Mouse (Mus musculus) CH12.LX (cell line): ENCODE results near the gene Rbck1. TPM values are rescaled to one million over a fixed set of nuclear protein-coding genes. Genes with fewer than 3 reads are reported as not detected.

Experiments
- DNase-seq: peaks from one replicate; pipeline ENCODE4 v3.0.0-alpha.2; 2013; ENCODE audit errors: extremely low read depth
- H3K27ac ChIP-seq: 2 replicates; pipeline ENCODE4 v1.5.1; 2012; ENCODE audit warnings: low read depth, mild to moderate bottlenecking, control low read depth, moderate library complexity; ENCODE audit not compliant: insufficient read depth
- H3K27me3 ChIP-seq: replicated peaks from 2 replicates; pipeline ENCODE3; 2012; ENCODE audit warnings: inconsistent platforms
- H3K36me3 ChIP-seq, 2 experiments: replicated peaks in 1 of 2; 2 replicates each; pipeline versions ENCODE3 to v1.6.1; 2012; ENCODE audit warnings: inconsistent platforms in 1 of 2, low read length in 1 of 2, mild to moderate bottlenecking in 1 of 2, mixed read lengths in 1 of 2, moderate library complexity in 1 of 2; ENCODE audit not compliant: control insufficient read depth in 1 of 2, insufficient read depth in 1 of 2
- H3K4me1 ChIP-seq, 2 experiments: 2 replicates each; pipeline ENCODE4 v1.6.1; 2012; ENCODE audit warnings: inconsistent platforms in 1 of 2, moderate library complexity in 1 of 2; ENCODE audit not compliant: insufficient read depth in 2 of 2, control insufficient read depth in 1 of 2
- H3K4me2 ChIP-seq: 2 replicates; pipeline ENCODE4 v1.6.1; 2012; ENCODE audit warnings: low read depth, mild to moderate bottlenecking, control low read depth; ENCODE audit not compliant: poor library complexity, insufficient read depth, severe bottlenecking
- H3K4me3 ChIP-seq, 3 experiments: fragments of 150-350 bp in 1 of 3; sonication (generic) in 1 of 3; replicated peaks in 1 of 3; 2 replicates each; pipeline versions ENCODE3 to v1.5.1; 2011 to 2012; ENCODE audit warnings: low read depth in 2 of 3, low read length in 2 of 3, mild to moderate bottlenecking in 2 of 3, moderate library complexity in 2 of 3, control low read depth in 1 of 3, improper control_type of control experiment in 1 of 3, inconsistent platforms in 1 of 3, mixed read lengths in 1 of 3; ENCODE audit not compliant: poor library complexity in 1 of 3
- H3K79me2 ChIP-seq: replicated peaks from 2 replicates; pipeline ENCODE4 v1.6.1; 2012; ENCODE audit warnings: mild to moderate bottlenecking, moderate library complexity; ENCODE audit not compliant: control insufficient read depth, poor library complexity, insufficient read depth, severe bottlenecking; ENCODE audit errors: extremely low read depth
- H3K9ac ChIP-seq: 2 replicates; pipeline ENCODE4 v1.6.1; 2012; ENCODE audit warnings: low read depth, mild to moderate bottlenecking, control low read depth, moderate library complexity; ENCODE audit not compliant: insufficient read depth
- H3K9me3 ChIP-seq: replicated peaks from 2 replicates; pipeline ENCODE3; 2012; ENCODE audit warnings: low read length, inconsistent platforms, mixed read lengths
- BHLHE40 ChIP-seq: IDR thresholded peaks from 2 replicates; pipeline ENCODE4 v1.6.1; 2011; ENCODE audit warnings: mild to moderate bottlenecking, low read depth, low read length, improper control_type of control experiment
- CHD2 ChIP-seq: IDR thresholded peaks from 2 replicates; pipeline ENCODE4 v1.6.1; 2011; ENCODE audit warnings: low read length, improper control_type of control experiment
- CTCF ChIP-seq, 2 experiments: IDR thresholded peaks in 1 of 2; conservative IDR thresholded peaks in 1 of 2; 2 replicates each; pipeline ENCODE4 v1.5.1; 2011 to 2012; ENCODE audit warnings: low read depth in 2 of 2, low read length in 2 of 2, improper control_type of control experiment in 1 of 2, inconsistent platforms in 1 of 2, mild to moderate bottlenecking in 1 of 2, moderate library complexity in 1 of 2
- EP300 ChIP-seq: IDR thresholded peaks from 2 replicates; pipeline ENCODE4 v1.6.1; 2011; ENCODE audit warnings: low read length, improper control_type of control experiment
- IRF4 ChIP-seq: IDR thresholded peaks from 2 replicates; pipeline ENCODE4 v1.6.1; 2014; ENCODE audit warnings: low read depth, mild to moderate bottlenecking, inconsistent platforms, low read length, improper control_type of control experiment
- MAX ChIP-seq: IDR thresholded peaks from 2 replicates; pipeline ENCODE4 v1.6.1; 2011; ENCODE audit warnings: low read length, improper control_type of control experiment
- MEF2A ChIP-seq: IDR thresholded peaks from 2 replicates; pipeline ENCODE4 v1.6.1; 2014; ENCODE audit warnings: low read depth, mild to moderate bottlenecking, inconsistent platforms, low read length, improper control_type of control experiment, borderline replicate concordance
- MXI1 ChIP-seq: IDR thresholded peaks from 2 replicates; pipeline ENCODE4 v1.6.1; 2011; ENCODE audit warnings: mild to moderate bottlenecking, low read depth, low read length, improper control_type of control experiment
- MYC ChIP-seq: IDR thresholded peaks from 2 replicates; pipeline ENCODE4 v1.6.1; 2011; ENCODE audit warnings: low read depth, mild to moderate bottlenecking, improper control_type of control experiment, low read length
- NELFE ChIP-seq: IDR thresholded peaks from 2 replicates; pipeline ENCODE4 v1.6.1; 2011; ENCODE audit warnings: low read depth, low read length, improper control_type of control experiment
- NRF1 ChIP-seq: IDR thresholded peaks from 2 replicates; pipeline ENCODE4 v1.6.1; 2014; ENCODE audit warnings: low read depth, mild to moderate bottlenecking, inconsistent platforms, low read length, improper control_type of control experiment, moderate library complexity
- PAX5 ChIP-seq: IDR thresholded peaks from 2 replicates; pipeline ENCODE4 v1.6.1; 2012; ENCODE audit warnings: low read length, inconsistent platforms, mixed read lengths
- POLR2AphosphoS2 ChIP-seq: IDR thresholded peaks from 2 replicates; pipeline ENCODE4 v1.6.1; 2011; ENCODE audit warnings: low read depth, low read length, improper control_type of control experiment
- RAD21 ChIP-seq: IDR thresholded peaks from 2 replicates; pipeline ENCODE4 v1.6.1; 2011; ENCODE audit warnings: low read depth, mild to moderate bottlenecking, low read length, improper control_type of control experiment, moderate library complexity
- RCOR1 ChIP-seq: conservative IDR thresholded peaks from 2 replicates; pipeline ENCODE4 v1.6.1; 2012; ENCODE audit warnings: low read depth, mild to moderate bottlenecking, inconsistent platforms, low read length, improper control_type of control experiment
- SIN3A ChIP-seq: IDR thresholded peaks from 2 replicates; pipeline ENCODE4 v1.6.1; 2012; ENCODE audit warnings: low read length, improper control_type of control experiment, inconsistent platforms
- SMC3 ChIP-seq: IDR thresholded peaks from 2 replicates; pipeline ENCODE4 v1.6.1; 2011; ENCODE audit warnings: low read depth, low read length, improper control_type of control experiment
- TBP ChIP-seq: conservative IDR thresholded peaks from 2 replicates; pipeline ENCODE4 v1.6.1; 2011; ENCODE audit warnings: low read depth, low read length, improper control_type of control experiment
- TCF12 ChIP-seq: IDR thresholded peaks from 2 replicates; pipeline ENCODE4 v1.6.1; 2014; ENCODE audit warnings: low read depth, mild to moderate bottlenecking, inconsistent platforms, low read length, improper control_type of control experiment
- USF1 ChIP-seq: IDR thresholded peaks from 2 replicates; pipeline ENCODE4 v1.6.1; 2014; ENCODE audit warnings: low read depth, mild to moderate bottlenecking, inconsistent platforms, low read length, improper control_type of control experiment
- USF2 ChIP-seq: conservative IDR thresholded peaks from 2 replicates; pipeline ENCODE4 v1.6.1; 2011; ENCODE audit warnings: low read depth, low read length, improper control_type of control experiment
- ZC3H11A ChIP-seq: IDR thresholded peaks from 2 replicates; pipeline ENCODE4 v1.6.1; 2012; ENCODE audit warnings: low read depth, mild to moderate bottlenecking, inconsistent platforms, low read length, improper control_type of control experiment
- ZKSCAN1 ChIP-seq: IDR thresholded peaks from 2 replicates; pipeline ENCODE4 v1.6.1; 2012; ENCODE audit warnings: low read depth, inconsistent platforms, low read length, improper control_type of control experiment, borderline replicate concordance
- ZMIZ1 ChIP-seq: IDR thresholded peaks from 2 replicates; pipeline ENCODE4 v1.6.1; 2012; ENCODE audit warnings: low read depth, mild to moderate bottlenecking, inconsistent platforms, low read length, improper control_type of control experiment
- ZNF384 ChIP-seq: IDR thresholded peaks from 2 replicates; pipeline ENCODE4 v1.6.1; 2012; ENCODE audit warnings: low read depth, low read length, improper control_type of control experiment, inconsistent platforms
- dilution Hi-C: fragments of 300-500 bp; cut with MboI; formaldehyde crosslinking; loops from 2 replicates; pipeline ENCODE4 v1.14.3; 2020; ENCODE audit warnings: low sequenced_read_pairs; ENCODE audit not compliant: extremely low pct_unique_long_range_greater_than_20kb, extremely low pct_ligation_motif_present
- in situ Hi-C: fragments of 300-500 bp; cut with MboI; formaldehyde crosslinking; loops from 3 replicates; pipeline ENCODE4 v1.14.3; 2019; ENCODE audit warnings: low sequenced_read_pairs, low pct_ligation_motif_present, low pct_unique_long_range_greater_than_20kb, mixed read lengths
- polyA plus RNA-seq: library from polyadenylated mRNA; unstranded; fragments of >175 nt; gene quantifications from 2 replicates; pipeline ENCODE4 v1.2.1, GENCODE M21; 2012; ENCODE audit warnings: low read depth; ENCODE audit not compliant: insufficient read length
- total RNA-seq, 2 experiments: library from RNA; depleted of rRNA; stranded (reverse); fragments of 300-350 nt in 1 of 2; fragments of >200 nt in 1 of 2; gene quantifications; 2 replicates each; pipeline ENCODE4 v1.2.3; 2012 to 2014

Gene Rbck1
- total and polyA plus RNA-seq, 3 experiments = 109 to 143 (median 134) TPM

- TF ChIP-seq SIN3A (no peak), USF1 (no peak), NRF1 (no peak), TCF12 (no peak), CTCF (conservative IDR thresholded peaks at IDR 0.05 in 1 of 2, IDR thresholded peaks at IDR 0.05 in 1 of 2; ENCODE audit: low read depth in 2 of 2, low read length in 2 of 2) (no peak), NELFE (no peak), POLR2AphosphoS2 (no peak), BHLHE40 (no peak), MXI1 (no peak), ZNF384 (no peak), USF2 (no peak), ZMIZ1 (no peak), SMC3 (no peak), IRF4 (no peak), RCOR1 (no peak), ZC3H11A (no peak), EP300 (no peak), TBP (no peak), MEF2A (no peak)
- Histone ChIP-seq H3K27me3 (no peaks in the 10 kb centered on the region), H3K79me2 (no peaks in the 10 kb centered on the region), H3K4me3 (no peak overlapping the region), H3K9me3 (no peaks in the 10 kb centered on the region), H3K4me1 (peaks cover 0 to 7% of the 10 kb centered on the region in 2 experiments; a peak in 2 of 4 replicates), H3K4me2 (no peak overlapping the region), H3K27ac (no peak overlapping the region), H3K36me3 (peaks cover 82 to 97% of the 10 kb centered on the region in 2 experiments), H3K9ac (no peak overlapping the region)
- in situ Hi-C loops = no loop called here
- dilution Hi-C loops = no loop called here
- DNase-seq = no peak
Measured at GRCm38 (mm10) chr2:152321558-152321957, 10.9 kb downstream of the Rbck1 start.

- dilution Hi-C loops = no loop called here
- no peak overlapping the region for H3K4me3 ChIP-seq
Measured at GRCm38 (mm10) chr2:152317054-152317453, 15.4 kb downstream of the Rbck1 start.

More at GRCm38 (mm10) chr2:152317054-152317453, 15.4 kb downstream of the Rbck1 start:
- H3K79me2 ChIP-seq = no peaks in the 10 kb centered on the region
- no peak for TF ChIP-seq RAD21
- no peak for TF ChIP-seq MAX
- TF ChIP-seq EP300 = no peak
- no peak for TF ChIP-seq ZKSCAN1
- TF ChIP-seq MYC = no peak
- TF ChIP-seq PAX5 = no peak
- no peak for TF ChIP-seq CHD2
- TF ChIP-seq, all 38 proteins: peak for 0
- Histone ChIP-seq H3K36me3 (peaks cover 83 to 98% of the 10 kb centered on the region in 2 experiments), H3K4me2 (no peak overlapping the region), H3K27ac (no peak overlapping the region), H3K9me3 (no peaks in the 10 kb centered on the region), H3K4me1 (no peaks in the 10 kb centered on the region), H3K9ac (no peak overlapping the region), H3K27me3 (no peaks in the 10 kb centered on the region)
- in situ Hi-C loops = no loop called here
- no peak for DNase-seq
